Mouse (Mus musculus) adrenal gland (tissue): ENCODE results near the gene Anks1.

ENCODE experiments used
- intact Hi-C: fragments of 180-260 bp; cut with DNase I; formaldehyde crosslinking; loops from one replicate; pipeline ENCODE4 v1.15.1; 2025

The Anks1 gene

GRCm38 (mm10) chr17:28042299-28042771, 133.2 kb downstream of the Anks1 start:
- intact Hi-C loops: no loop called here

DNA sequence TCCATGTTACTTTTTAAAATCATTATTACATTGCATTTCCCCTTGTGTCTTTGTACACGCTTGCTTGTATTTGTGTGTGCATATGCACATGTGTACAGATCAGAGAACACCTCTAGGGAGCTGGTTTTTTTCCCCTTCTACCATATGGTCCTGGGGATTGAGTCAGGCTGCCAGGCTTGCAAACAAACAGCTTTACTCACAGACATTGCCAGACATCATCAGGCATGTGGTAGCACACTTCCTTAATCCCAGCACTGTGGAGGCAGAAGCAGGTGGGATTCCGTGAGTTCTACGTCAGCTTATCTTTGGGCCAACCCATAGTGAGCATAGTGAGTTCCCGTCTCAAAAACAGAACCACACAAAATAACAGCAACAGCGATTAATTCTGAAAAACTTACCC, 137.9 kb downstream of the Anks1 start:
- intact Hi-C loops: loop anchor here (5.0 kb wide), 1 partner anchor 55 kb away; no protein-coding TSS in a partner anchor

DNA sequence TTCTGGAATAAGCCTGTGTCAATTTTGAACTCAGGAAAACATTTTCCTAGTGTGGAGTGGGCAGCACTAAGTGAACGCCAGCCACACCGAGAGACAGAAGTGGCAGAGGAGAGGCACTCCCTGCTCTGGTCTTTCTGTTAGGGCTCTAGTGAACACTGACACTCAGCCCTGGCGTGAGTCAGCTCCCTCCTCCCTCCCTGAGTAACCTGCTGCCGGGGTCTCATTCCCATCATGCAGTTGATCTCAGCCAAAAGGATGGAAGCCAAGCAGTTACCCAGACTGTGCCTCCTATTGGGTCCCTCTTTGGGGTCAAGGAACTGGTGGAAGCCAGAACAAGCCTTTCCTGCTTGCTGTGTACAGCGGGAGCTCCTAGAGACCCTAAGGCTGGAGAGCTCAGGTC, 138.4 kb downstream of the Anks1 start:
- intact Hi-C loops: loop anchor here (5.0 kb wide), 1 partner anchor 55 kb away; no protein-coding TSS in a partner anchor

DNA sequence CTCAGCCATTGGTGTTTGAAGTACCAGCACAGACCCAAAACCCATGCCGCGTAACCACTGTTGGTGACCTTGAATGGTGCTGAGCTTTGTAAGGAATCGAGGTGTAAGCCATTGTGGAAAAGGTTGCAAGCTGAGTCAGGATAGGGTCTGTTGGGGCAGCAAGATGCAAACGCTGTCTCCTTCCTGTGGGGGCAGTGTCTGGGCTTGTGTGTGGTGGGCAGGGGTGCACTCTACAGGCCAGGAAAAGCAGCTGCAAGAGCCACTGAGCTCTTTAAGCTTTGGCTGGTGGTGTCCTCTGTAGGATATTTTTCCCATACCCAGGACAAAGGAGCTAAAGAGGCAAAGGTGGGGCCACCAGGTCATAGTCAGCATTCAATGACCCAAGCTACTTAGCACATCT, 139.3 kb downstream of the Anks1 start:
- intact Hi-C loops: loop anchor here (5.0 kb wide), 1 partner anchor 56 kb away; no protein-coding TSS in a partner anchor

DNA sequence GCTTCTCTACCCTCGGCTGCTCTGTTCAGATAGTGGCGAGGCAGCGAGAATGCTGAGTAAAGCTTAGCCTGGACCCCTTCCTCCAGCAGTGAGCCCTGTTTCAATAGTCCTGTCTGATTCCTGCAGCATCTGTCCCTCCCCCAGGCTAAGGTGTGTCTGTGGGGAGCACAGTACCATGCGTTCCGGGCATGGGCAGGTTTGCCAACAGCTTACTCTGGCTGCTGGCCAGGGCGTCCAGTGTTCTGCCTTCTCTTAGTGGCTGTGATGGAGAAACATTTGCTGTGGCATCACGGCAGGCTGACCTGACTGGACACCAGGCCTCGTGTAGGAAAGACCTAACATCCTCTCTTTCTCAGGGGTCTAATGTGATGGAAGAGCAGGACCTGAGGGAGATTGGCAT, 141.1 kb downstream of the Anks1 start:
- intact Hi-C loops: no loop called here

- intact Hi-C loops: no loop called here
Measured at GRCm38 (mm10) chr17:28052293-28052863, 143.3 kb downstream of the Anks1 start.

GRCm38 (mm10) chr17:28058346-28058745, 149.2 kb downstream of the Anks1 start:
- intact Hi-C loops: no loop called here

DNA sequence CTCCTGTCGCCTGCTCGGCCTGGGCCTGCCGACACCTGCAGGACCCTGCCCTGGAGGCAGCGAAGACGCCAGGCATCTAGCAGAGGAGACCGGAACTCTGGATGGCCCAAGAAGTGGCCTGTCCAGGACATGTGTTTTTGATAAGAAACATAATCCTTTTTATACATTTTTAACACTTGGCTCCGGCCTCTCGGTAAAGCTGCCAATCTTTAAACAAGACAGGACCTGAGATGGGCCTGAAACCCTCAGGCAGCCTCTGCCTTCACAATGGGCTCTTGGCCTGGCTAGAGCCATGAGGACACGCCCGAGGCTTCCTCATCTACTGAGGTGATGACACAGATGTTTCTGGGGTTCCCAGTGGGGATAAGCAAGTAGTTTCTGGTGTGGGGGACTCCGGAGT, 151.6 kb downstream of the Anks1 start:
- intact Hi-C loops: loop anchor here (5.0 kb wide), 1 partner anchor 68 kb away; no protein-coding TSS in a partner anchor

DNA sequence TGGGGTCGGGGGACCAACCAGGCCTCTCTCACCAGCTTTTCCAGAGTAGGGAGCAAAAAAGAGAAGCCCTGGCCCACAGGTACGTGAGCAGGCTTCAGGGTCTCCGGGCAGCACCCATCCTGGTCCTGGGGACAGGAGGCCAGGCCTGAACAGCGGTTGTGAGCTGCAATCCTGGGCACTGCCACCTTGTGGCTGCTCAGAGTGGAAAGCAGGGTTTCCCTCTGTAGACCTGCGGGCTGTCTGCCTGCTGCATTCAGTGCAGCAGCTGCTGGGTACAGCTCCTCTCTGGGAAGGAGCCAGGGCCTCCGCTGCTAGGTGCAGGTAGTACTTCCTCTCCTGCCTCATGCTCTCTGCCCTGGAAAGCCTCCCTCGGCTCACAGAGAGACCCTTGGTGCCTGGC, 152.4 kb downstream of the Anks1 start:
- intact Hi-C loops: loop anchor here (5.0 kb wide), 1 partner anchor 69 kb away; no protein-coding TSS in a partner anchor

DNA sequence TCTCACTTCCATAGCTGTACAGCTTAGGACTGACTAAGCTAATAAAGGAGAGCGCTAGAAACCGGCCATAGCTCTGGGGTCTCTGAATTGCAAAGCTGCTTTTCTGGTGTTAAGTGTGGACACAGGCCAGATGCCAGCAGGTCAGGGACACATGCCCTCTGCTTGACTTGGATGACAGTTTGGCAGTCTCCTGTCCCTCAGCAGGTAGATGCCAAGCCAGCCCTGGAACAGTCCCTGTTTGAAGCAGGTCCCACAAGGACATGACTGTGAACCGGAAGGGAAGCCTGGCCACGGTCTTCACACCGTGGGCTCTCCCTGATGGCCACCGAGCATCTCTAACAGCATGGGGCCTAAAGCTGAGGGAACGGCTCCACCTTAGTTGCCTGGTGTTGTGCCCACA, 153.6 kb downstream of the Anks1 start:
- intact Hi-C loops: loop anchor here (5.0 kb wide), 1 partner anchor 70 kb away; no protein-coding TSS in a partner anchor

DNA sequence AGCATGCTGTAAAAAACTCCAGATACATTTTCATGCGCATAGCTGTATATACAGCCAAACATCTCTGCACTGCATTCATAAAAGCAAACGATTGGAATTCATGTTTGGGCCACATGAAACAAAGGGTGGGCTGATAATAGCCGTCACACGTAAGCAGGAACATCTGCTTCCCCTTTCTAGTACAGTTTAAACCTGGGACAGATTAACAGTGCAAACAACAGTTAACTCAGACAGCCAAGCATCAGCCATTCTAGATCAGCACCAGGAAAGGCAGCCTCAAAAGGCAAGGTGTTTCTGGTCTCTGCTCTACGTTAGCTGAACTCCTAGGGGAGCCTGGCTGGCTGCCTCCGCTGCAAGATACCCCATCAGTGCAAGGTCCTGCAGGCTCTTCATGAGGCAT, 154.1 kb downstream of the Anks1 start:
- intact Hi-C loops: loop anchor here (5.0 kb wide), 1 partner anchor 71 kb away; no protein-coding TSS in a partner anchor

DNA sequence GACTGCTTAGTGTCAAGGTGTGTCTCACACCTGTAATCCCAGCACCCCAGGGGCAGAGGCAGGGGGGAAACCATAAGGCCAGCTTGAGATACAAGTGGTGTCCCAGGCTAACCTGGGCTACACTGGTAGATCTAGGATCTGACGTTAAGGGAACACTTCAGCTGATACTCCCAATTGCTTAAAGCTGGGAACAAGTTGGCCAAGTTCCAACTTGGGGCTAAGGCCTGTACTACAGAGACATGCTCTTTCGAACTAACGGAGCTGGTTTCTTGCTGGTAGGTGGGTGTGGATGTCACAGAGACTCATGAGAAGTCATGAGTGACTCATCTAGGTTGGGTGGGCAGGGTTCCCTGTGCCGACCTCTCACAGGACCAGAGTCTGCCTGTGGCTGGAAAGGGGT, 158.2 kb downstream of the Anks1 start:
- intact Hi-C loops: no loop called here

DNA sequence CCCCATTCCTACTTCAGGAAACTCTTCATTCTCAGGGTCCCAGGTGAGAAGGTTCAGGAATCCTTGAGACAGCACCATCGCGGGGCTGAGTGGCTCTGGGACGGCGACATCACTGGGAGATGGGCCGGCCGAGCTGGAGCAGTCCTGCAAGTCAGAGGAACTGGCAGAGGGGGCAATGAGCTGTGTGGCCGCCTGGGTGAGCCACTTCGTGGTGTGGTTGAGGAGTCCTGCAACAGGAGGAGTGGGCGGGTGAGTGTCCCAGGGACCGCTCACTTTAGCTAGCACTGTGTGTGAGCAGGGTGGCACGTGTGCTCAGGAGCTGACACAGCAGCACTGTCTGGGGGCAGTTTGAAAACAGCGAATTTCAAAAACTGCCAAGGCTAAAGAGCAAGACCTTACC, 160.3 kb downstream of the Anks1 start:
- intact Hi-C loops: no loop called here

DNA sequence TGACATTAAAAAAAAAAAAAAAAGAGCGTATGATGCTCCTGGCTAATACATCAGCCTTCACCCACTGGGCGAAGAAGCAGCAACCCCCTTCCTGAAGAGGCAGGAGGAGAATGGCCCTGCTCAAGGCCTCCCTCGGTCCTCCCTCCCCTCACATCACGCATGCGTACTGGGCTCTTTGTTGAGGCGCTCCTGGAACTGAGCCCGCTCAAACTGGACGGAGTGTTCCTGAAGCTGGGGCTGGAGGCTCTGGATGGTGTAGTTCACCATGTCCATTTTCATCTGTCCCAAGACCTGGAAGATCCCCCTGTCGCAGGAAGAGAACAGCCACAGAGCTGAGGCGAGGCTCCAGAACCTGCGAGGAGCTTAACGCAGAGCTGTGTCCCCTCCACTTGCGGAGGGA, 161.2 kb downstream of the Anks1 start:
- intact Hi-C loops: loop anchor here (5.0 kb wide), 1 partner anchor 163 kb away; the partner anchor contains the start of genes Anks1 and Taf11

- intact Hi-C loops: loop anchor here (5.0 kb wide), 1 partner anchor 165 kb away; the partner anchor contains the start of genes Anks1 and Taf11
Measured at GRCm38 (mm10) chr17:28072730-28073129, 163.6 kb downstream of the Anks1 start.

DNA sequence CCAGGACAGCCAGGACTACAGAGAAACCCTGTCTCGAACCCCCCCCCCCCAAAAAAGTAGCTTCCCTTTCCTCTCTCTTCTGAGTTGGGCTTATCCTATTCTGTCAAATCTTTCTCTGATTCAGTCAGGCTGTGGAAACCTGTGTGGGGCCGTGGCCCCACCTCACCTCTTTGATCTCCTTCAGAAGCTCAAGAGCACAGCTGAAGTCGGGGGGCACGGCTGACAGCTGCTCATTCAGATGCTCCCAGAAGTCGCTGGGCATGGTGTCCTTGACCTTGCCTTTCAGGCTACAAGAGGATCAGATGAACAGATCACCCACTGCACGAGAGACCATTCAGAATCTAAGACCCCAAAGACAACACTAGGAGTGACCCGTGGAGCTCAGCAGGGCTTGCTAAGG, 165.4 kb downstream of the Anks1 start:
- intact Hi-C loops: loop anchor here (5.0 kb wide), 1 partner anchor 167 kb away; the partner anchor contains the start of genes Anks1 and Taf11

DNA sequence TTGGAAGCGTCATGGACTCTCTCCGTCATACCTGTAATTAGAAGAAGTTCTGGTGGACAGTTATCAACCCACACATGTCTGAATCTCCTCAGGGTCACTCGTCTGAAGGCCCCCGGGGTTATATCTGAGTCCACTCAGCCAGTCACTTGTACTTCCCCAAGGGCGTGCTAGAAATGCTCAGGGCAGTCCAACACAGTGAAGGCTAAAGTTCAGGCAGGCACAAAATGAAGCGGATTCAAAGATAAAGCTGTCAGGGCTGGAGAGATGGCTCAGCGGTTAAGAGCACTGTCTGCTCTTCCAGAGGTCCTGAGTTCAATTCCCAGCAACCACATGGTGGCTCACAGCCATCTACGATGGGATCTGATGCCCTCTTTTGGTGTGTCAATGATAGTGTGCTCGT, 168.9 kb downstream of the Anks1 start:
- intact Hi-C loops: no loop called here

- intact Hi-C loops: no loop called here
Measured at GRCm38 (mm10) chr17:28079618-28080017, 170.5 kb downstream of the Anks1 start.

GRCm38 (mm10) chr17:28080045-28080816, 171.1 kb downstream of the Anks1 start, which contains the start of gene Tcp11:
TSS of gene Tcp11 (minus strand) at chr17:28080639.
- intact Hi-C loops: no loop called here

DNA sequence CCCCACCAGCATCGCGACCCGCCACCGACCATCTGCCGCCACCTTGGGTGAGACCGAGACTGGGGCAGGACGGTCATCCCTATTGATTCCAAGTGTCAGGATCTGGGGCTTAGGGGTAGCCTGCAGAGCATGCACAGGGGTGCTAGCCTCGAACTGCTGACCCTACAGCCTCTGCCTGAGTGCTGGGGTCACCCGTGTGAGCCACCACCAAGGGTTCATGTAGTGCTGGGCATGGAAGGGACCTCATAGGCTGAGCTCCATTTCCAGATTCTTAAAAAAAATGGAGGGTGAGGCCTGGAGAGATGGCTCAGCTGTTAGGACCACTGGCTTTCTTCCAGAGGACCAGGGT, 171.7 kb downstream of the Anks1 start:
- intact Hi-C loops: no loop called here

DNA sequence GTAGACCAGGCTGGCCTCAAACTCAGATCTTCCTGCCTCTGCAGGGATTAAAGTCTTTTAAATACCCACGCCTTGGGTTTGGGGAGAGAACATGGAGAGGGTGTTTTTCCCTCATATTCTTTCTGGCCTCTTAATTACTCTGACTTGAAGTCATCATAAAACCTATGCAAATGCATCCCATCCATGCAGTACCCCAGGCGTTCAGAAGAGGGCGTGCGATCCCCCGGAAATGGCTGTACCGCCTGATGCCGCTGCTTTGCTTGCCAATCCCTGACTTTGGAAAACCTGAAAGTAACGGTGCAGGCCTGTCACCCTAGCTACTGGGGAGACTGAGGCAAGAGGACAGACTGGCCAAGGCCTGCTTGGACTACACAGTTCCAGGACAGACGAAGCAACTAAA, 172.3 kb downstream of the Anks1 start:
- intact Hi-C loops: no loop called here

DNA sequence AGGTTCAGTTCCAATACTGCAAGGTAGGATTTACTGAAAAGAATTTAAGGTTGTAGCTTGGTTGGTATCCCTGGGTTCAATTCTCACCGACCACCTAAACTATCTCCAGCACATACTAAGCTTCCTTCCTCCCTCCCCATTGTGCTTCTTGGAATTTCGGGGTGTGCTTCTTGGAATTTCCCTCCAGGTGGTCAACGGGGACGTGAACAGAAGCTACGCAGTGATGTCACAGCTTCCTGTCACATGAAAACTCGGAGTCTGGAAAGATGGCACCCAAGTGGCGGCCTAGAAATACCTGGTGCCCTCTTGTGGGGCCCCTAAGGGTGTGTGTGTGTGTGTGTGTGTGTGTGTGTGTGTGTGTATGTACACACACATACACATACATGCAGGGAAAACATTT, 172.8 kb downstream of the Anks1 start:
- intact Hi-C loops: no loop called here
